Mouse (Mus musculus) liver, adult 2 months (tissue): Measurements from ENCODE around the gene Inca1.

ENCODE experiments used
- CTCF ChIP-seq: fragments of 200-500 bp; IDR thresholded peaks from 2 replicates; pipeline ENCODE4 v1.5.1; 2011; ENCODE audit warnings: low read depth, low read length, control low read depth
- POLR2A ChIP-seq: fragments of 200-500 bp; IDR thresholded peaks from 2 replicates; pipeline ENCODE4 v1.6.1; 2011; ENCODE audit warnings: low read length, control low read depth; ENCODE audit not compliant: insufficient read depth; ENCODE audit errors: extremely low read depth

DNA sequence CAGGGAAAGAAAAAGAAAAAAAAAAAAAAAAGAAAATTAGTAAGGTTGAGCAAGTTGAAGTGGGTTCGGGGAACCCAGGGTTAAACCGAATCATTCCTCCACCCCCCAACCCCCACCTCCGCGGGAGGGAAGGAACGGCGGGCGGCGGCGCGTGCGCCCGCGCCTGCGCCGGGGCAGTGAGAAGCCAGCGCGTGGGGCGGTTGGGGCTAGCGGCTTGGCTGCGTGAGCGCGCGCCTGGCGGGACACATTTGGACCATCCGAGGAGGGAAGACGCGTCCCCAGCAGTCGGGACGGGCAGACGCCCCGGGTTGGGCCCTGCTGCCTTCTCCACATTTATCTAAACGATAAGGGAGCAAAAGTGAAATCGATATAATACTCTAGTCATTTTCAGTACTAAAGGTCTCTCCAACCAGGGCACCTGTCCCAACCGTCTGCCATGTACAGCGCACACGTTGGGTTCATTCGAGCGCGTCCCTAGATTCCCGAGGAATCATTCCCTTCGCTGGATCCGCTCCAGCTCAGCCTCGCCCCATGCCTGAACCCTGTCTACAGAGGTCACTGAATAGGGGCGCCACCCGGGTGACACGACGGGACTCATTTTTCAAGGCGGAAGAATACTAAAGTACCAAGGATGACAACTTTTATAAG lies 44.9 kb downstream of the Inca1 start:
- peak; percentile 75 for TF ChIP-seq POLR2A
- TF ChIP-seq CTCF, result no peak
